Mouse (Mus musculus) myocyte (in vitro differentiated cells): Measurements from ENCODE around the gene Mafg. TPM values are rescaled to one million over a fixed set of nuclear protein-coding genes. Genes with fewer than 3 reads are reported as not detected.
"Not testable (repeated sequence)": the region's sequence is repeated elsewhere in the genome, so short reads cannot be mapped to it uniquely, and the experiment has no call there.

ENCODE experiments used
- H3K27me3 ChIP-seq: one replicate; pipeline ENCODE4 v1.6.1; 2011; ENCODE audit not compliant: control insufficient read depth, insufficient read depth, insufficient read length
- H3K36me3 ChIP-seq: one replicate; pipeline ENCODE4 v1.6.1; 2011; ENCODE audit not compliant: control insufficient read depth, insufficient read depth
- H3K4me2 ChIP-seq: one replicate; pipeline ENCODE4 v1.6.1; 2011; ENCODE audit warnings: low read depth, control low read depth
- H3K4me3 ChIP-seq: one replicate; pipeline ENCODE4 v1.5.1; 2011; ENCODE audit warnings: mild to moderate bottlenecking, control low read depth, moderate library complexity
- H3K79me2 ChIP-seq: one replicate; pipeline ENCODE4 v1.6.1; 2011; ENCODE audit not compliant: control insufficient read depth, insufficient read depth
- H3ac ChIP-seq: one replicate; pipeline ENCODE4 v1.6.1; 2011; ENCODE audit not compliant: control insufficient read depth, insufficient read length
- CEBPB ChIP-seq: IDR thresholded peaks from 2 replicates; pipeline ENCODE4 v1.6.1; 2011; ENCODE audit warnings: mild to moderate bottlenecking, moderate library complexity; ENCODE audit not compliant: poor library complexity, insufficient read depth, severe bottlenecking
- E2F4 ChIP-seq: IDR thresholded peaks from one replicate; pipeline ENCODE4 v1.6.1; 2011; ENCODE audit warnings: mild to moderate bottlenecking, control low read depth, moderate library complexity; ENCODE audit not compliant: insufficient read depth
- MAX ChIP-seq: IDR thresholded peaks from one replicate; pipeline ENCODE4 v1.6.1; 2011; ENCODE audit warnings: low read depth, mild to moderate bottlenecking, control low read depth
- MYOD1 ChIP-seq, 3 experiments: IDR thresholded peaks; one replicate each; pipeline ENCODE4 v1.6.1; 2011; ENCODE audit warnings: control low read depth in 2 of 3, low read depth in 2 of 3, mild to moderate bottlenecking in 2 of 3, moderate library complexity in 1 of 3; ENCODE audit not compliant: insufficient read length in 2 of 3, control insufficient read depth in 1 of 3
- MYOG ChIP-seq, 3 experiments: IDR thresholded peaks; one replicate each; pipeline ENCODE4 v1.6.1; 2011; ENCODE audit warnings: control low read depth in 2 of 3, low read depth in 2 of 3, mild to moderate bottlenecking in 2 of 3; ENCODE audit not compliant: insufficient read length in 2 of 3, control insufficient read depth in 1 of 3, insufficient read depth in 1 of 3
- POLR2A ChIP-seq: IDR thresholded peaks from one replicate; pipeline ENCODE4 v1.6.1; 2011; ENCODE audit warnings: low read depth, mild to moderate bottlenecking, control low read depth, moderate library complexity; ENCODE audit not compliant: insufficient read length
- POLR2AphosphoS2 ChIP-seq: IDR thresholded peaks from one replicate; pipeline ENCODE4 v1.6.1; 2011; ENCODE audit warnings: low read depth, control low read depth; ENCODE audit not compliant: insufficient read length
- REST ChIP-seq: IDR thresholded peaks from one replicate; pipeline ENCODE4 v1.6.1; 2011; ENCODE audit warnings: mild to moderate bottlenecking, control low read depth, moderate library complexity; ENCODE audit not compliant: insufficient read depth, insufficient read length
- SRF ChIP-seq: IDR thresholded peaks from one replicate; pipeline ENCODE4 v1.6.1; 2011; ENCODE audit warnings: low read depth; ENCODE audit not compliant: control insufficient read depth, insufficient read length
- TCF12 ChIP-seq: IDR thresholded peaks from one replicate; pipeline ENCODE4 v1.6.1; 2011; ENCODE audit warnings: mild to moderate bottlenecking, control low read depth; ENCODE audit not compliant: poor library complexity, insufficient read depth, severe bottlenecking
- TCF3 ChIP-seq: IDR thresholded peaks from one replicate; pipeline ENCODE4 v1.6.1; 2011; ENCODE audit warnings: low read depth, control low read depth; ENCODE audit not compliant: insufficient read length
- USF1 ChIP-seq: IDR thresholded peaks from one replicate; pipeline ENCODE4 v1.6.1; 2011; ENCODE audit warnings: low read depth, mild to moderate bottlenecking, control low read depth, moderate library complexity
- polyA plus RNA-seq: library from polyadenylated mRNA; unstranded; fragments of >200 nt; fragmentation: generic; extraction: Trizol; gene quantifications from one replicate; pipeline ENCODE4 v1.2.1, GENCODE M21; 2012; ENCODE audit warnings: missing spikeins

Mafg gene
- polyA plus RNA-seq, result 43.1 TPM

GRCm38 (mm10) chr11:120633520-120634343, at the start of gene Mafg:
Gene Mafg, minus strand, starts transcription at chr11:120633600.
- no peaks in the 10 kb centered on the region for H3K27me3 ChIP-seq
- H3ac ChIP-seq, result peak within 1 kb of the TSS; percentile 89
- H3K4me3 ChIP-seq, result peak within 1 kb of the TSS; percentile 68
- no peaks in the 10 kb centered on the region for H3K36me3 ChIP-seq
- peak within 1 kb of the TSS; percentile 94 for H3K4me2 ChIP-seq
- H3K79me2 ChIP-seq, result peaks cover 41% of the 10 kb centered on the region
- TF ChIP-seq MYOD1 (IDR thresholded peaks at IDR 0.05; ENCODE audit: control insufficient read depth in 1 of 3, insufficient read length in 2 of 3, low read depth in 2 of 3), result peak in 1 of 3 experiments; percentile 39
- peak; percentile 90 for TF ChIP-seq USF1
- TF ChIP-seq POLR2A, result peak; percentile 52
- TF ChIP-seq TCF12, result no peak
- TF ChIP-seq POLR2AphosphoS2, result peak; percentile 84
- no peak for TF ChIP-seq MYOG (IDR thresholded peaks at IDR 0.05; ENCODE audit: control insufficient read depth in 1 of 3, insufficient read depth in 1 of 3, insufficient read length in 2 of 3, low read depth in 2 of 3)
- TF ChIP-seq SRF, result peak; percentile 25

GRCm38 (mm10) chr11:120682683-120683082, 49.3 kb upstream of the Mafg start:
- Histone ChIP-seq H3K79me2 (no peaks in the 10 kb centered on the region), H3K4me3 (no peak overlapping the region)
- TF ChIP-seq TCF12 (no peak), MYOG (IDR thresholded peaks at IDR 0.05; ENCODE audit: control insufficient read depth in 1 of 3, insufficient read depth in 1 of 3, insufficient read length in 2 of 3, low read depth in 2 of 3) (peak in 1 of 3 experiments; percentile 56), POLR2AphosphoS2 (no peak), USF1 (peak; percentile 23), CEBPB (peak; percentile 66), TCF3 (no peak), MYOD1 (IDR thresholded peaks at IDR 0.05; ENCODE audit: control insufficient read depth in 1 of 3, insufficient read length in 2 of 3, low read depth in 2 of 3) (peak in 1 of 3 experiments; percentile 56), MAX (no peak), REST (no peak), POLR2A (no peak), E2F4 (no peak), SRF (no peak)

DNA sequence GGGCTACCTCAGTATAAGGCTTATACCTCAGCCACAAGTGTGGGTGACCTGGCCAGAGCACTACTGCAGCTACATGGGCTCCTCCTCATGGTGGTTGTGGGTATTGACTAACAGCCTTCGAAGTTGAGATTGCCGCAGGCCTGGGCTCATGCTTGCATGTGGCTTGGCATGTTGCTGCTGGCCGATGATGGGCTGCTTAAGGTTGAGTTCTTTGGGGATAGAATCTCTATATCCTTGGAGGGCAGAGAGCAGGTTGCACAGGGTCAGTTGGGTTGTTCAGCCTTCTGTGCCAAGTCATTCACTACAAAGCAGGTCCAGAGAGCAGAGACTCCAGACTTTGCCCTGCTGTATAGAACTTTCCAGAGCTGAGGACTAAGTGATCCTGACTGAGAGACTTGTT, 46.5 kb upstream of the Mafg start:
- Histone ChIP-seq H3K27me3 (no peaks in the 10 kb centered on the region), H3K36me3 (peaks cover 7% of the 10 kb centered on the region), H3K4me3 (no peak overlapping the region), H3K79me2 (no peaks in the 10 kb centered on the region), H3ac (no peak overlapping the region), H3K4me2 (no peak overlapping the region)
- TF ChIP-seq POLR2AphosphoS2 (no peak), MYOD1 (IDR thresholded peaks at IDR 0.05; ENCODE audit: control insufficient read depth in 1 of 3, insufficient read length in 2 of 3, low read depth in 2 of 3) (no peak), CEBPB (no peak), USF1 (no peak), TCF12 (no peak), REST (no peak), TCF3 (no peak)

More at GRCm38 (mm10) chr11:120682683-120683082, 49.3 kb upstream of the Mafg start:
- Histone ChIP-seq H3K27me3 (no peaks in the 10 kb centered on the region), H3K4me2 (peak overlapping the region; percentile 56), H3ac (no peak overlapping the region), H3K36me3 (peaks cover 7% of the 10 kb centered on the region)

DNA sequence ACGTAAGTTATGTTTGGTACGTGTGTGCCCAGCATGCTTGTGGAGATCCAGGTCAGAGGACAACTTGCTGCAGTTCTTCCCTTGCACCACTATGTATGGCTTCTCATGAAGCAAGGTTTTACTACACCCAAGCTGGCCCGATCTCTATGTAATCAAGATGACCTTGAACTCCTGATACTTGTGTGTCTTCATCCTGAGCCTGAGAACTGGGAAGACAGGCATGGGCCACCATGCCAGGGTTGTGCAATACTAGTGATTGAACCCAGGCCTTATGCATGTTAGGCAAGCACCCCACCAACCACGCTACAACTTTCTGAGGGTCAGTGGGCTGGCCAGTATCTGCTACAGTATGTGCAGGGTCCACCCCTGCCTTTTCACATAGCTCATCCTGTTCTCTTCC, 43.6 kb upstream of the Mafg start:
- H3K27me3 ChIP-seq, result no peaks in the 10 kb centered on the region
- no peak overlapping the region for H3K4me3 ChIP-seq
- no peak overlapping the region for H3K4me2 ChIP-seq
- H3K36me3 ChIP-seq, result peaks cover 7% of the 10 kb centered on the region
- TF ChIP-seq POLR2AphosphoS2, result no peak
- TF ChIP-seq E2F4, result no peak
- TF ChIP-seq TCF3, result no peak
- no peak for TF ChIP-seq TCF12
- TF ChIP-seq CEBPB, result no peak
- no peak for TF ChIP-seq MYOG (IDR thresholded peaks at IDR 0.05; ENCODE audit: control insufficient read depth in 1 of 3, insufficient read depth in 1 of 3, insufficient read length in 2 of 3, low read depth in 2 of 3)
- no peak for TF ChIP-seq REST
- no peak for TF ChIP-seq MYOD1 (IDR thresholded peaks at IDR 0.05; ENCODE audit: control insufficient read depth in 1 of 3, insufficient read length in 2 of 3, low read depth in 2 of 3)
- no peak for TF ChIP-seq POLR2A
- TF ChIP-seq USF1, result no peak
- TF ChIP-seq MAX, result no peak
- no peak for TF ChIP-seq SRF
- H3K79me2 ChIP-seq, result no peaks in the 10 kb centered on the region
- no peak overlapping the region for H3ac ChIP-seq

DNA sequence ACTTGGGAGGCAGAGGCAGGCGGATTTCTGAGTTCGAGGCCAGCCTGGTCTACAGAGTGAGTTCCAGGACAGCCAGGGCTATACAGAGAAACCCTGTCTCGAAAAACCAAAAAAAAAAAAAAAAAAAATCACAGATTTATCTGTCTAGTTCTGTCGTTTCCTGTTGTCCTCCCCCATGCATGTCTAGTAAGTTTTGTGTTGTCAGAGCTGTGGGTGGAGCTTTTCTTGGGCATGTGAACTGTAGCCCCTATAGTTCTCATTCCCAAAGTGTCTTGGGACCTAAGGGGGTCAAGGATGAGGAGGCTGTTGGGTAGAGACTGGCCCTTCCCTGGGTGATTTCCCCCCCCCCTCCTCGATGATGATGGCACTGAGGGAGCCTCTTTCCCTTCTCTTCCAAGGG, 42.5 kb upstream of the Mafg start:
- H3K36me3 ChIP-seq, H3K79me2 ChIP-seq, H3K4me3 ChIP-seq, H3K27me3 ChIP-seq, H3K4me2 ChIP-seq, H3ac ChIP-seq: not testable (repeated sequence)
